Mouse (Mus musculus): ENCODE results near the gene Dnaja2. TPM values are rescaled to one million over a fixed set of nuclear protein-coding genes. Genes with fewer than 3 reads are reported as not detected.

Dnaja2 gene
- polyA plus RNA-seq, 1 experiment from 2014 or later, result 142 TPM

DNA sequence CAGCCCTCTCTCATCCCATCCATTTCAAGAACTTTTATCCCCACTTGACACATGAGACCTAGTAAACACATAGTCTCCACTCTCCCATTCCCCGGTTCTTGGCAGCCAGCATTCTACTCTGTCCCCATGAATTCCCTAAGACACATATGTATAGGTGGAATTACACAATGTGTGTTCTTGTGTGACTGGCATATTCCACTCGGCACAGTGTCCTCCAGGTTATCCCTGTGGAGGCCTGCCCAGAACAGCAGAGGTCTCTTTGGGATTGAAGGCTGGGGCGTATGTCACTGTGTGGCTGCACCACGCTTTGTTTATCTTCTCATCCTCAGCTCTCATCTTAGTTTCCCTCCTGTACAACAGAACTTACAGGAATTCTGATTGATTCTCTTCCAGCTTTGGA lies 34.6 kb downstream of the Dnaja2 start:
- H3K4me3 ChIP-seq (ENCODE audit: low read depth, low read length), result no peak overlapping the region
- no peak for ATAC-seq (replicated peaks; ENCODE audit: insufficient number of reproducible peaks, low FRiP score, low TSS enrichment)

DNA sequence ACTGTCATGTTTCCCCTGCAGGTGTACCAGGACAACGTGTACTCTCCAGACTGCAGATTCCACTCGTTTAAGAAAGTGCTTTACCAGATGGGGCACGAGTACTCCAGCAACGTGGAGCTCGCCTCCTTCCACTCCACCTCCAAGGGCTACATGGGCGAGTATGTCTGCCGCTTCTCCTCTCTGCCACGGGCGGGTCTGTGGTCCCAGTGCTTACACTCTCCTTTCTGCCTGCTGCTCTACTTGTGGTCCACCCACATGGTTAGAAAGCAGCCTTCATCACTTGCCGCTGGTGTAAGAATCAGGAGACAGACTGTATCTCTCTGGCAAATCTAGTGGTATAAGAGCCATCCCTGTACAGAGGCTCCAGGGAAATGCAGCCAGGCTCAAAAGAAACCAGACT lies 37.2 kb downstream of the Dnaja2 start:
- Histone ChIP-seq H3K9me3 (replicated peaks; ENCODE audit: control insufficient read depth, low read length) (no peaks in the 10 kb centered on the region), H3K36me3 (ENCODE audit: control insufficient read depth, insufficient read depth, low read length) (0 out of 2 replicates have a peak, but pooled peaks cover 4% of the 10 kb centered on the region), H3K9ac (ENCODE audit: low read depth, low read length) (no peak overlapping the region), H3K27ac (ENCODE audit: low read depth, low read length) (no peak overlapping the region), H3K4me2 (no peak overlapping the region), H3K27me3 (ENCODE audit: control insufficient read depth, insufficient read depth, low read length) (no peaks in the 10 kb centered on the region), H3K4me1 (ENCODE audit: control insufficient read depth, insufficient read depth, low read length) (no peaks in the 10 kb centered on the region), H3K4me3 (ENCODE audit: low read depth, low read length) (no peak overlapping the region)
- 80% methylated on average over 10 of the region's 10 CpGs for WGBS (ENCODE audit: insufficient replicate concordance)
- ATAC-seq (replicated peaks; ENCODE audit: insufficient number of reproducible peaks, low FRiP score, low TSS enrichment), result no peak

More for the DNA sequence above, 34.6 kb downstream of the Dnaja2 start:
- 91% methylated on average over 4 of the region's 4 CpGs for WGBS (ENCODE audit: insufficient replicate concordance)
- no peaks in the 10 kb centered on the region for H3K9me3 ChIP-seq (replicated peaks; ENCODE audit: control insufficient read depth, low read length)
- H3K4me1 ChIP-seq (ENCODE audit: control insufficient read depth, insufficient read depth, low read length), result no peaks in the 10 kb centered on the region; the same call in 1 of the 2 replicates
- H3K4me2 ChIP-seq, result no peak overlapping the region
- no peak overlapping the region for H3K27ac ChIP-seq (ENCODE audit: low read depth, low read length)
- no peaks in the 10 kb centered on the region for H3K27me3 ChIP-seq (ENCODE audit: control insufficient read depth, insufficient read depth, low read length)
- no peak overlapping the region for H3K9ac ChIP-seq (ENCODE audit: low read depth, low read length)
- 0 out of 2 replicates have a peak, but pooled peaks cover 4% of the 10 kb centered on the region for H3K36me3 ChIP-seq (ENCODE audit: control insufficient read depth, insufficient read depth, low read length)

GRCm38 (mm10) chr8:85517336-85517735 lies 37.8 kb downstream of the Dnaja2 start:
- WGBS (ENCODE audit: insufficient replicate concordance), result 75% methylated on average over 4 of the region's 4 CpGs

DNA sequence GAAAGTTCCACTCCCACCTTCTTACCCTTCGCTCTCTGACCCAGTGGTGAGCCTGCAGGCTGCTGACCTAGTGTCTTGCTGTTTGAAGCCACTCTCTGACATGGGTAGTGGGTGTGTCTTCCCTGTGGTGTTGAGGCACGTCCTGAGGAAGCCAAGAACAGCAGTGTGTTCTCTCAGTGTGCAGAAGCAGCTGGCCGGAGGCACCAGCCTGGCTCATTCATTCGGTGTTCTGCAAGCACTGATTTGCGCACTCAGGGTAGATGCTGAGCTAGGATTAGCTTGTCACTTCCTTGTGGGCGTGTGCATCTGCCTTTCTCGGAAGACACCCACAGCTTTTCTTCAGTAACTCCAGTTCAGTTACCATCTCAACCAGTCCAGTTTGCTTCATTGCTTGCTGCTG lies 39.8 kb downstream of the Dnaja2 start:
- Histone ChIP-seq H3K9me3 (replicated peaks; ENCODE audit: control insufficient read depth, low read length) (no peaks in the 10 kb centered on the region), H3K9ac (ENCODE audit: low read depth, low read length) (no peak overlapping the region), H3K4me2 (no peak overlapping the region), H3K36me3 (ENCODE audit: control insufficient read depth, insufficient read depth, low read length) (0 out of 2 replicates have a peak, but pooled peaks cover 4% of the 10 kb centered on the region), H3K4me1 (ENCODE audit: control insufficient read depth, insufficient read depth, low read length) (no peaks in the 10 kb centered on the region), H3K27me3 (ENCODE audit: control insufficient read depth, insufficient read depth, low read length) (no peaks in the 10 kb centered on the region), H3K27ac (ENCODE audit: low read depth, low read length) (no peak overlapping the region), H3K4me3 (ENCODE audit: low read depth, low read length) (no peak overlapping the region)
- ATAC-seq (replicated peaks; ENCODE audit: insufficient number of reproducible peaks, low FRiP score, low TSS enrichment), result no peak
- WGBS (ENCODE audit: insufficient replicate concordance), result 70% methylated on average over 7 of the region's 7 CpGs

More at GRCm38 (mm10) chr8:85517336-85517735, 37.8 kb downstream of the Dnaja2 start:
- no peaks in the 10 kb centered on the region for H3K27me3 ChIP-seq (ENCODE audit: control insufficient read depth, insufficient read depth, low read length)
- no peak overlapping the region for H3K9ac ChIP-seq (ENCODE audit: low read depth, low read length)
- no peak overlapping the region for H3K4me3 ChIP-seq (ENCODE audit: low read depth, low read length)
- no peaks in the 10 kb centered on the region for H3K9me3 ChIP-seq (replicated peaks; ENCODE audit: control insufficient read depth, low read length)
- H3K36me3 ChIP-seq (ENCODE audit: control insufficient read depth, insufficient read depth, low read length), result 0 out of 2 replicates have a peak, but pooled peaks cover 4% of the 10 kb centered on the region
- no peak for ATAC-seq (replicated peaks; ENCODE audit: insufficient number of reproducible peaks, low FRiP score, low TSS enrichment)
- H3K4me2 ChIP-seq, result no peak overlapping the region
- H3K4me1 ChIP-seq (ENCODE audit: control insufficient read depth, insufficient read depth, low read length), result no peaks in the 10 kb centered on the region
- no peak overlapping the region for H3K27ac ChIP-seq (ENCODE audit: low read depth, low read length)

DNA sequence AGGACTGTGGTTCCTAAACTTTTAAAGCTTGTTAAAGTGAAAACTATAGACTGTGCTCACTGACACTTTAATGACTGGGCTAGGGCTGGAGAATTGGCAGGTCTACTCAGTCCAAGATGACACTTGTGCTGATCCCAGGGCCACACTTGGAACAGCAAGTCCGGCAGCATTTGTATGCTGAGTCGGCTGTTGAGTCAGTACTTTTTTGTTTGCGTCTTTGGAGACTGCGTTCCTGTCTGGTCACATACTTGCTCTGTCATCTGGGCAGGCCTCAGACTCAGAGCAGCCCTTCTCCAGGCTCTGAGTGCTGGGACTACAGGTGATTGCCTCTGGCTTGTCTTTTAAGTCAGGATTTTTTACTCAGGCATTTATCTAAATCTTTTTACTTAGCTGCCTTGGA lies 41.9 kb downstream of the Dnaja2 start:
- Histone ChIP-seq H3K9me3 (replicated peaks; ENCODE audit: control insufficient read depth, low read length) (no peaks in the 10 kb centered on the region), H3K9ac (ENCODE audit: low read depth, low read length) (no peak overlapping the region), H3K27me3 (ENCODE audit: control insufficient read depth, insufficient read depth, low read length) (no peaks in the 10 kb centered on the region), H3K4me2 (no peak overlapping the region), H3K4me1 (ENCODE audit: control insufficient read depth, insufficient read depth, low read length) (no peaks in the 10 kb centered on the region), H3K36me3 (ENCODE audit: control insufficient read depth, insufficient read depth, low read length) (peaks cover 2% of the 10 kb centered on the region; the same call in 1 of the 2 replicates), H3K4me3 (ENCODE audit: low read depth, low read length) (no peak overlapping the region), H3K27ac (ENCODE audit: low read depth, low read length) (no peak overlapping the region)
- 87% methylated on average over 4 of the region's 4 CpGs for WGBS (ENCODE audit: insufficient replicate concordance)
- ATAC-seq (replicated peaks; ENCODE audit: insufficient number of reproducible peaks, low FRiP score, low TSS enrichment), result no peak

DNA sequence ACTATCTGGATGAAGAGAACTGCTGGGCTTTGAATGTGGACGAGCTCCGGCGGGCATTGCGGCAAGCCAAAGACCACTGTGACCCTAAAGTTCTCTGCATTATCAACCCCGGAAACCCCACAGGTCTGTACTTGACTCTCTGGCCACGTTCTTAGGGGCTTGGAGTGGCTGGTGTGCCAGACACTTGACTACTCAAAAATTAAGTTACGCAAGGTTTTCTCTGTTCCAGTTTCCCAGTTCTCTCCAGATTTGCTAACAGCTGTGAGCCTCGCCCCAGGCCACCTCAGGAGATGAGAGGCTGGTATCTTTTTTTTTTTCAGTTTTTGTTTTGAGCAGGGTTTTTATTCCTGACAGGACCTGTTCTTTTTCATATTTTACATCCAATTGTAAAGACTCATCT lies 42.9 kb downstream of the Dnaja2 start:
- Histone ChIP-seq H3K4me3 (ENCODE audit: low read depth, low read length) (no peak overlapping the region), H3K9me3 (replicated peaks; ENCODE audit: control insufficient read depth, low read length) (no peaks in the 10 kb centered on the region), H3K36me3 (ENCODE audit: control insufficient read depth, insufficient read depth, low read length) (peaks cover 2% of the 10 kb centered on the region; the same call in 1 of the 2 replicates), H3K27ac (ENCODE audit: low read depth, low read length) (no peak overlapping the region), H3K4me1 (ENCODE audit: control insufficient read depth, insufficient read depth, low read length) (no peaks in the 10 kb centered on the region), H3K9ac (ENCODE audit: low read depth, low read length) (no peak overlapping the region), H3K27me3 (ENCODE audit: control insufficient read depth, insufficient read depth, low read length) (no peaks in the 10 kb centered on the region), H3K4me2 (no peak overlapping the region)
- WGBS (ENCODE audit: insufficient replicate concordance), result 88% methylated on average over 8 of the region's 8 CpGs
- no peak for ATAC-seq (replicated peaks; ENCODE audit: insufficient number of reproducible peaks, low FRiP score, low TSS enrichment)

- Histone ChIP-seq H3K4me1 (ENCODE audit: control insufficient read depth, insufficient read depth, low read length) (no peaks in the 10 kb centered on the region), H3K9me3 (replicated peaks; ENCODE audit: control insufficient read depth, low read length) (no peaks in the 10 kb centered on the region), H3K4me3 (ENCODE audit: low read depth, low read length) (no peak overlapping the region), H3K36me3 (ENCODE audit: control insufficient read depth, insufficient read depth, low read length) (peaks cover 4% of the 10 kb centered on the region), H3K4me2 (no peak overlapping the region), H3K27ac (ENCODE audit: low read depth, low read length) (no peak overlapping the region), H3K9ac (ENCODE audit: low read depth, low read length) (no peak overlapping the region), H3K27me3 (ENCODE audit: control insufficient read depth, insufficient read depth, low read length) (no peaks in the 10 kb centered on the region)
- 66% methylated on average over 4 of the region's 4 CpGs for WGBS (ENCODE audit: insufficient replicate concordance)
- no peak for ATAC-seq (replicated peaks; ENCODE audit: insufficient number of reproducible peaks, low FRiP score, low TSS enrichment)
Observed at GRCm38 (mm10) chr8:85508661-85509060, 46.5 kb downstream of the Dnaja2 start.

DNA sequence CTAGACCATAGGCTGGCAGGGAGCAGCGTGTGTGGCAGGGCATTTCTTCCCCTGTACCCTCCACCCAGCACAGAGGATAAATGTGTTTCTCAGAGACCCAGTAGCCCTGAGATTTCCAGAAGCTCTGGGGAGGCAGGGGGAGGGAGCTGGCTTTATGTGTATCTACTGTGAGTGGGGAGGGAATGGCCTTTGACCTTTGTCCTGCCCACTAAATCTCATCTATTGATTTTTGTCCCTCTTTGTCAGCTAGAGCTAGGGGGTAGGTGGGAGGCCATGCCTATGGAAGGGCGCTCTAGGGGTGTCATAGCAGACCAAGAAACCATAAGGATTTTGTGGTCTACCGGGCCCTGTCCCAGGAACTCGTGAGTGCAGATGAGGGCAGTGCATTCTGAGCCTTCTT lies 48.5 kb downstream of the Dnaja2 start:
- Histone ChIP-seq H3K27me3 (ENCODE audit: control insufficient read depth, insufficient read depth, low read length) (no peaks in the 10 kb centered on the region), H3K27ac (ENCODE audit: low read depth, low read length) (no peak overlapping the region), H3K9ac (ENCODE audit: low read depth, low read length) (no peak overlapping the region), H3K4me2 (no peak overlapping the region), H3K36me3 (ENCODE audit: control insufficient read depth, insufficient read depth, low read length) (peaks cover 4% of the 10 kb centered on the region), H3K4me3 (ENCODE audit: low read depth, low read length) (no peak overlapping the region), H3K4me1 (ENCODE audit: control insufficient read depth, insufficient read depth, low read length) (no peaks in the 10 kb centered on the region), H3K9me3 (replicated peaks; ENCODE audit: control insufficient read depth, low read length) (no peaks in the 10 kb centered on the region)
- no peak for ATAC-seq (replicated peaks; ENCODE audit: insufficient number of reproducible peaks, low FRiP score, low TSS enrichment)
- 80% methylated on average over 4 of the region's 4 CpGs for WGBS (ENCODE audit: insufficient replicate concordance)

GRCm38 (mm10) chr8:85504704-85505103 lies 50.4 kb downstream of the Dnaja2 start:
- Histone ChIP-seq H3K9me3 (replicated peaks; ENCODE audit: control insufficient read depth, low read length) (no peaks in the 10 kb centered on the region), H3K36me3 (ENCODE audit: control insufficient read depth, insufficient read depth, low read length) (peaks cover 3% of the 10 kb centered on the region; the same call in 1 of the 2 replicates), H3K9ac (ENCODE audit: low read depth, low read length) (no peak overlapping the region), H3K4me2 (no peak overlapping the region), H3K27me3 (ENCODE audit: control insufficient read depth, insufficient read depth, low read length) (no peaks in the 10 kb centered on the region), H3K4me1 (ENCODE audit: control insufficient read depth, insufficient read depth, low read length) (0 out of 2 replicates have a peak, but pooled peaks cover 4% of the 10 kb centered on the region), H3K27ac (ENCODE audit: low read depth, low read length) (no peak overlapping the region), H3K4me3 (ENCODE audit: low read depth, low read length) (no peak overlapping the region)
- WGBS (ENCODE audit: insufficient replicate concordance), result 91% methylated on average over 6 of the region's 6 CpGs
- ATAC-seq (replicated peaks; ENCODE audit: insufficient number of reproducible peaks, low FRiP score, low TSS enrichment), result no peak

Measured in heart, embryonic 11.5 days (tissue).